Mouse (Mus musculus): ENCODE data around the gene Zfp639.

Zfp639 gene

DNA sequence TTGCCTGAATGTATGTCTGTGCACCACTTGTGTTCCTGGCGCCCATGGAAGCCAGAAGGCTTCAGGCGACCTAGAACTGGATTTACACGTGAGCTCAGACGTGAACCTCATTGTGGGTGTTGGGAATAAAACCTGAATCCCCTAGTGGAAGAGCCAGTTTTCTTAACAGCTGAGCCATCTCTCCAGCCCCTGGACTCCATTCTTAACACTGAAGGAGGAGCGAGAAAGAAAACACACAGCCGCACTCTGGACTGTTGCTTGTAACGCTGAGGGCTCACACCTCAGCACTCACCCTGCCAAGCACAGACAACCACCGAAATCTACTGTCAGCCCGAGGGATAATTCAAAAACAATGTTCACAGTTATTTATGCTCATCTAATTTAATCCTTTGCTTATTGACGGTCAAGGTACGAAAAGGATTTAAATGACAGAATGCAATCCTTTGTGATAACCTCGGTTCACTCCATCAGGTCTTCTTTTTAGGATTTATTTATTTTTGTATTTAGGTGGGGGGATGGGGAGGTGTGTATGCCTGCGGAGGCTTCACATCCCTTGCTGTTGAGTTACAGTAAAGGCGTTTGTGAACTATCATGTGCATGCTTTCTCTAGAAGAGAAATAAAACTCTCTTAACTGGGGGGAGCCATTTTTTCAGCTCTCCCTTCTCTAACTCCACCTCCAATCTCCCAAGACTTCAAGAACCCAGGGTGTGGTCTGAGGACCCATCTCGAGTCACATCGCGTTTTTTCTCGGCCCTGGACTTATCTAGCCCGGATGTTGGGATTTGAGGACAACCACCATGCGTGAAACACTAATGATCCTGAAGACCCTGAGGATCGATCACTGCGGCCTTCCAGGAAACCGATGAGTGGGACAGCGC lies at the start of gene Zfp639:
TSS of gene Zfp639 (plus strand) at position 764 of the 879 bp plus-strand sequence.
- no peak for DNase-seq

GRCm38 (mm10) chr3:32467321-32467720 lies 42.7 kb upstream of the Zfp639 start:
- DNase-seq: no peak

DNA sequence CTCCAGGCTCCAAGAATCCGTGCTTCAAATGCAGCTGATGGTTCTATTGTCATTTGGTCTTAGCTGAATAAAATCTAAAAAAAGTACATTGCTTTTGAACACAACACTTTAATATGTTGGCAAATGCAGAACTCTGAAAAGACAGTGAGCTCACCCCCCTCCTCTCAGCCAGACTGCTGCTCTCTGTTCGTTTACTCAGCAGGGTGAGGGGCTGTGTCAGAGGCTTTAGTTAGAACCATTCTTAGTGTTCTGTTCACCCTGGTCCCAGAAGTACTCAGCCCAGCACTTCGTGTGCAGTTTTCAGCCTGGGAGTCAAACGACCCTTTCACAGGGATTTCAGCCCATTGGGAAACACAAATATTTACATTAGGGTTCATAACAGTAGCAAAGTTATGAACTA lies 41.6 kb upstream of the Zfp639 start:
- no peak for DNase-seq

GRCm38 (mm10) chr3:32470449-32470848 lies 39.6 kb upstream of the Zfp639 start:
- no peak for DNase-seq

GRCm38 (mm10) chr3:32471098-32471497 lies 39.0 kb upstream of the Zfp639 start:
- no peak for DNase-seq

- no peak for DNase-seq
These were observed 37.7 kb upstream of the Zfp639 start for GRCm38 (mm10) chr3:32472191-32472900.

DNA sequence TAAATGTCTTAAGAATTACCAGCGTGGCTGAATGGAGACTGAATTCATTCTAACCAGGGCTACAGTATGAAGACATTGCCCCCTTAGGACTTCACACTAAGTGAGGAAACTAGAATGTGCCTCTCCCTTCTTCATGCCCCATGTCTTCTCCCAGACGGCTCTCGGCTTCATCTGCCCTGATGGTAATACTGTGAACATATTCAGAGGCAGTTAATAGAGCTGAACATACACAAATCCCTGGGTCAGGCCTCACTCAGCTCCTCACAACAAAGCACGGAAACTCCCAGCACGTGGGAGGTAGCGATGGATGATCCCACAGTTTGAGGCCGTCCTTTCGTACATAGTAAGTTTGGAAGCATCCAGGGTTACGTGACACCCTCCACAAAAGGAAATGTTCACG lies 36.9 kb upstream of the Zfp639 start:
- DNase-seq: no peak

DNA sequence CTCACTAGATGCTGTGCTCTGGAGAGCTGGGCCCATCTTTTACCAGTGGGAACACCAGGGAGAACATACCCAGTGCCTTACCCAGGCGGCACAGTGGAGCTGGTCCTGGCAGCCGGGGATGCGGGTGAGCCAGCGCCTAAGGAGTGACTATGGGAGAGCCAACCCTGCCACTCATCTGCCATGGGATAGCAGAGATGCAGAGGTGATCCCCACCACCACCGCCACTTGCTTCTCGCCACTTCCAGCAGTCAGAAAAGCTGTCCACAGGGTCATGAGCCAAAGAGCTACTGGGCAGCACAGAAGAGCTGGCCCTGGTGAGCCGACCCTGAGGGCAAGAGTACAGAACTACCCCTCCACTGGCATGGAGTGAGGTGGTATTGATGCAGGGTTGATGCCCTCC lies 30.1 kb upstream of the Zfp639 start:
- DNase-seq: no peak

- DNase-seq: no peak
These were observed 27.0 kb upstream of the Zfp639 start for GRCm38 (mm10) chr3:32483035-32483434.

- no peak for DNase-seq
These were observed 23.5 kb upstream of the Zfp639 start for GRCm38 (mm10) chr3:32486543-32486942.

DNA sequence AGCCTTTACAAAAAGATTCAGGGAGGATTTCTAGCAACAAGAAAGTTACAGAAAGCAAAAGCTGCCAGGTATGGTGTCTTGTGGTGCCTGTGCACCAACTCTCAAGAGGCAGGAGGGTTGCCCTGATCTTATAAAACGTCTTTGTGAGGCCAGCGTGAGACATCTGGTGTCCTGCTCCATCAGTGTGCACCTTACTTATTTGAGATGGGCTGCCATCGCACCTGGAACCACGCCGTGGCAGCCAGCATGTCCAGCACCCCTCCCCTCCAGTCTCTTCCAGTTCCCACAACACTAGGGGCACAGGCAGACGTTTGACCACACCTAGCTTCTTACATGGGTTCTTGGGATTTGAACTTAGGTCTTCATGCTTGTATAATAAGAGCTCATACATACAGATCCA lies 21.9 kb upstream of the Zfp639 start:
- no peak for DNase-seq

GRCm38 (mm10) chr3:32490076-32490927 lies 19.8 kb upstream of the Zfp639 start:
- DNase-seq: no peak

DNA sequence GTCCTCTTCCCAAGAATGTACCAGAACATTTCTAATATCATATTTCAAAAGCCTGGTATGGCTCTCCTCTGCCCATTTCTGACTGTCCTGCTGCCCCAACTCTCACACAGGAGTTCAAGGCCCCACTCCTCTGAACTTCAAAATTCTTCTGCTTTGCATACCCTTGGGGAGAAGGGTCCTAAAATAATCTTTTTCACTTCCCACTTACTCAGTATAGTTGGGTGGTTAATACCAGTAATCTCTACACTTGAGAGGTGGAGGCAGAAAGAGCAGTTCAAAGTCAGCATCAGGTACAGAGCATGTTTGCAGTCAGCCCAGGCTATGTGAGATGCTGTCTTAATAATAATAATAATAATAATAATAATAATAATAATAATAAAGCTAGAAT lies 19.1 kb upstream of the Zfp639 start:
- no peak for DNase-seq

- DNase-seq: no peak
These were observed 17.7 kb upstream of the Zfp639 start, which contains the start of gene Kcnmb3 for GRCm38 (mm10) chr3:32492097-32493090. Gene Kcnmb3, minus strand, starts transcription at chr3:32492231.

DNA sequence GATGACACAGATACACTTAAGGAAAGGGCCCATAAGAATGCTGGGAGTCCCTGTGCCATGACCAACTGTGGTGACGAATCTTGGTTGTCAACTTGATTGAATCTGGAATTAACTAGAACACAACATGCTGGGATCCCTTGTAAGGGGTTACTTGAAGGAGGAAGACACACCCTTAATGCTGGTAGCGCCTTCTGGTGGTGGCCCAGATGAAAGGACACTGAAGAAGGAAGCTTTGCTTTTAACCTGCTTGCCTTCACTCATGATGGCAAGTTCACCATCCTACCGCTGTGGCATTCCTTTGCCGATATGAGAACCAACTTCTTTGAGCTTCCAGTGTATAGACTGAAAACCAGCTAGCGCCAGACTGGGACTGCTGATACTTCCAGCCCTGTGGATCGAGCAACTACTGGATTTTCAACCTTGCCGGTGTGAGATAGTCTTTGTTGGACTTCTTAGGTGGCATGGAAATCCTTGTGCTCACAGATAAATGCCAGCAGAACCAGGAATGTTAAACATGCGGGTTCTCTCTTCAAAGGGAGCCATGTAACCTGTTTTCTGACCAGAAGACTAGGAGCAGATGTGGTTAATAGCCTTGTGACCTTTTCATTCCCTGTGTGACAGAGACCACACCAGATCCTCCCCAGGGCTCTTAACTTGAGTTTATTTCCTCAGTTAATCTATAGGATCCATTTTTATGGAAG lies 15.5 kb upstream of the Zfp639 start:
- DNase-seq: no peak

DNA sequence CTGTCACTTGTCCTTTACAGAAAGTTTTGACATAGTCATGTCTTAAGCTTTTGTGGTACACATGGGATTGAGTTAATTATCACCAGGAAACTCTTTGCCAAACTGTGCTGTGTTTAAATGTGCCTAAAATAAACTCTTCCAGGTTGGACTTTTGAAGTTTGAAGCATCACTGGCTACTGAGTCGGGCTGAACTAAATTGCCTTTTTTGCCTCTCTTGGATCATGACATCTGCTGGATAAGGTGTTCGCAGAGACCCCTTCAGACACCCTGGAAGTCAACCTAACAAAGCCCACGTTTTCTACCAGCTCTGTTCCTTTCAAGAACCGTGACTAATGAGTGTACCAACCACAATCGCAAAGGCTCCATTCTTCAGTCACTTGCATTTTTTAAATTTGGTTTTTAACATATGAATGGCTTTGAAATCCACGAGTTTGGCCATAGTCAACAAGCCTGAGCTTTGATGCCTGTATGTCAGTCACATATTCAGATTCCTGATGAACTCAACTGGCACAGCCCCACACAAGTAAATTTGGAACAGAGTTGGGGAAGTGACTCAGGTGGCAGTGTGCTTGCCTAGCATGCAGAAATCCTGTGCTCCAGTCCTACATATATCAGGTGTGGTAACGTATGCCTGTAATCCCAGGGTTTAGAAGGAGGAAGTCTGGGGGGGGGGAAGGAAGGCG lies 14.8 kb upstream of the Zfp639 start:
- no peak for DNase-seq

DNA sequence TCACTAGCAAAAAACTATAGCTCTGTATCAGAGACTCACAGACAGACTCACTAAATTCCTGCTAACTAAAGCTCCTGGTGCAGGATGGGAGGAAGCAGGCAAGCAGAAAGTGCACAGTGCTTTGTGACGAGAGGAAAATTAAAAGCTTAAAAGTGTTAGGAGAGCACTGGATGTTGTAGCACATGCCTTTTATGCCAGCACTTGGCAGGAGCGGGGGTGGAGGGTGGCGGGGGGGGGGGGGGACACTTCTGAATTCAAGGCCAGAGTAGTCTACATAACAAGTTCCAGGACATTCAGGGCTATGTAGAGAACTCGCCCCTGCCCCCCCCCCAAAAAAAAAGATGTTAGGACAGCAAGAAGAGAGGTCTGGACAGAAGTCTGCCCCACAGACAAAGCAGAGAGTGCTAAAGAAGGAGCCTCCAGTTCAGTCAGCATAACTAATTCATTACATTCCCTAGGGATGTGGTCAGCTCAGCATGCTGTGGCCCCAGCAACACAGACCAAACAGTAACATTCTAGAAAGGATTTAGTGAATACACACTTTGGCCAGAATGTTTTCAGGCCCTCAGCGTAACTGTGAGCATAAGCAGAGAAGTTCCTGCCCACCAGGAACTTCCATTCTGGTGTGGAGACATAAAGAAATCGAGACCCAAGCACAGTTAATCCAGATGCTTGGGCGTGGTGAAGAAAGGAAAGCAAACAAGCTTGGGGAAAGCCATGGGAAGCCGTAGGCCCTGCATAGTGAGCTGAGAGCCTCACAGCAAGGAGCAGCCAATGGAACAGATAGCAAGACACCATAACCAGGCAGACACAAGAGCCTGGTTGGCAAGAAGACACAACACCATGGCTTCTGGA lies 14.0 kb upstream of the Zfp639 start:
- no peak for DNase-seq

DNA sequence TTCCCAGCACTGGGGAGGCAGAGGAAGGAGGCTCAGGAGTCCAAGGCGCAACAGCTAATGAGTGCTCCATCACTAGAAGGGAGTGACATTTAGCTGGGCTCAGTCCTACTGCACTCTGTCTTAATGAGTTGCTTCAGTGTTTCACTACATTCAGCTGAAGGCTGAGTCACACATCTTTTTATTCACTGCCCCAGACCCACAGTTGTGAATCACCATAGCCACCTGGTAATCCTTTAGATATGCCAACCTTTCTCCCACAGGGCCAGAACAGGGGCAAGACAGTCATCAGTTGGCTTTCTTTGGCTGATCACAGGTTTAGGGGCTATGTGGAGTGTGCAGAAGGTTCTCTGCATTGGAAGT lies 13.4 kb upstream of the Zfp639 start:
- no peak for DNase-seq

GRCm38 (mm10) chr3:32500346-32500745 lies 9.7 kb upstream of the Zfp639 start:
- DNase-seq: no peak

- no peak for DNase-seq
These were observed 4.2 kb upstream of the Zfp639 start for GRCm38 (mm10) chr3:32505841-32506240.

Data from cerebellum, postnatal 25 days (tissue).